Mouse (Mus musculus) c-Kit-negative CD71-positive TER-119-positive erythroid progenitor cells, embryonic 14.5 days (primary cell): ENCODE measurements around the gene Fkbpl.

Experiments
- DNase-seq: peaks from one replicate; pipeline ENCODE4 v3.0.0-alpha.2; 2013; ENCODE audit warnings: low read depth, low spot score

The Fkbpl gene

GRCm38 (mm10) chr17:34664472-34664871 is 19.9 kb downstream of the Fkbpl start:
- DNase-seq = no peak

- DNase-seq = no peak
Measured at GRCm38 (mm10) chr17:34670235-34670634, 25.7 kb downstream of the Fkbpl start, which contains the start of gene Tnxb. Tnxb (plus strand) TSS chr17:34670535.

GRCm38 (mm10) chr17:34671151-34672066 is 26.8 kb downstream of the Fkbpl start:
- DNase-seq = no peak

GRCm38 (mm10) chr17:34672246-34672792 is 27.8 kb downstream of the Fkbpl start:
- DNase-seq = no peak

- no peak for DNase-seq
Measured at GRCm38 (mm10) chr17:34673139-34673538, 28.6 kb downstream of the Fkbpl start.

GRCm38 (mm10) chr17:34674524-34675204 is 30.1 kb downstream of the Fkbpl start:
- no peak for DNase-seq

- DNase-seq = no peak
Measured at GRCm38 (mm10) chr17:34675205-34676092, 30.9 kb downstream of the Fkbpl start.

- no peak for DNase-seq
Measured at GRCm38 (mm10) chr17:34676093-34676460, 31.5 kb downstream of the Fkbpl start.

- DNase-seq = no peak
Measured at GRCm38 (mm10) chr17:34676671-34677070, 32.1 kb downstream of the Fkbpl start.

GRCm38 (mm10) chr17:34680191-34680590 is 35.6 kb downstream of the Fkbpl start:
- DNase-seq = no peak

- no peak for DNase-seq
Measured at GRCm38 (mm10) chr17:34680621-34681020, 36.1 kb downstream of the Fkbpl start.

- DNase-seq = no peak
Measured at GRCm38 (mm10) chr17:34681132-34681571, 36.6 kb downstream of the Fkbpl start.

GRCm38 (mm10) chr17:34681881-34682536 is 37.4 kb downstream of the Fkbpl start:
- no peak for DNase-seq

- DNase-seq = no peak
Measured at GRCm38 (mm10) chr17:34683179-34683578, 38.6 kb downstream of the Fkbpl start.

- no peak for DNase-seq
Measured at GRCm38 (mm10) chr17:34683686-34684220, 39.2 kb downstream of the Fkbpl start.

GRCm38 (mm10) chr17:34684253-34684893 is 39.8 kb downstream of the Fkbpl start:
- DNase-seq = no peak

GRCm38 (mm10) chr17:34685120-34686110 is 40.9 kb downstream of the Fkbpl start:
- no peak for DNase-seq

- no peak for DNase-seq
Measured at GRCm38 (mm10) chr17:34688889-34689288, 44.3 kb downstream of the Fkbpl start.

- DNase-seq = no peak
Measured at GRCm38 (mm10) chr17:34690458-34690857, 45.9 kb downstream of the Fkbpl start.
